Mouse (Mus musculus): ENCODE measurements around the gene Olfr420. TPM values are rescaled to one million over a fixed set of nuclear protein-coding genes. Genes with fewer than 3 reads are reported as not detected.

Gene Olfr420
- total RNA-seq (2021): not detected
- long read RNA-seq, experiment 1: 0 reads
- long read RNA-seq, experiment 2: 0 reads

DNA sequence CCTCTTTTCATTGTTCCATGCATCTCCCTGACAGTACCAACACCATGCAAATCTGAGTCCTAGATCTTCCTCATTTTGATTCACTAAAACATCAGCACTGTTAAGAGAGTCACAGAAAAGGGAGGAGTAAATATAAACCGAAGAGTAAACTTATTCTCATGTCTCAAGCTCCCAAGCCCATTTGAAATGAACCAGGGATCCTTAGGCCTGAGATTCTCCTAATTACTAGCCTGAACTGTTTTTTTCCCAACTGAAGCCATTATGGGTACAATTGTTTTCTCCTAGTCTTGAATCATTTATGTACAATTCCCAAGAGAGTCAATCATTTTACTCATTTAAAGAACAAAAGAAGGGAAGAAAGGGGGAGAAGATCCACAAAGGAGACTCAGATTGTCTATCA lies at the start of gene Olfr420:
Gene Olfr420 (plus strand): TSS at position 301 of the 400 bp plus-strand sequence.
- no peak for DNase-seq
- intact Hi-C loops (cut with DNase I): no loop called here

DNA sequence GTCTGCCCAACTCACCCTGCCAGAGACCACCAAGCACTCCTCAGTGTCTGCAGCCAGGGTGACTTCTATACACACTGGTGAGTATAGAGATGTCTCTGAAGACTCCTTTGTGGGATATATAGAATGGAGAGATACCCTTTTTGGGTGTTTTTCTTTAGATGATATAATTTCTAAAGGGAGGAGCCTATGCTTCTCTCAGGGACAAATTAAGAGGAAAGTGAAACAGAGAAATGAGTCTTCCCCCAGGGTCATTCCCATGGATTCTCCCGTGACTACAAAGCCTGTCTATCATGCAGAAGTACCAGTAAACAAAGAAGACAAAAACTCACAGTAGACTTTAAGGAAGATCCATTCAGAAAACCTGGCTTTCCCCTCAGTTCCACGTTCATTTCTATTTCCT lies 34.4 kb upstream of the Olfr420 start, which contains the start of gene Olfr231:
Gene Olfr231 (minus strand): TSS at position 101 of the 400 bp plus-strand sequence.
- DNase-seq: no peak
- intact Hi-C loops (cut with DNase I): no loop called here

DNA sequence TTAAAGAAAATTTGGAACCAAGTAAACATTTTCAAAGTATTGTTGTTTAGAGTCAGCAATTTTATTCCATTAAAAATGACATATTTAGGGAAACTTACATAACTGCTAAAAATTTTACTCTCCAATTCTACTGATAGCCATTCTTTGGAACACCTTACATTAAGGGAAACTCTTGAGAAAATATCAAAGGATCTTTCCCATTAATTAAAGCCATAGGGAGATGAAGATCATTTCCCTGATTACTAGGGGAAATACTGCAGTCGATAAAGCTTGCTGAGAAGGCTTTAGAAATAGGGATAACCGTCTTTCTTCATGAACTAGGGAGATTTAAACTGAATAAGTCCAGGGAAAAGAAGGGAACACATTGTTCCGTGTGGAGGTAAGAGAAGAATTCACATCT lies 24.2 kb upstream of the Olfr420 start, which contains the start of gene Olfr424:
Gene Olfr424 (plus strand): TSS at position 301 of the 400 bp plus-strand sequence.
- intact Hi-C loops (cut with DNase I): no loop called here
- no peak for DNase-seq

DNA sequence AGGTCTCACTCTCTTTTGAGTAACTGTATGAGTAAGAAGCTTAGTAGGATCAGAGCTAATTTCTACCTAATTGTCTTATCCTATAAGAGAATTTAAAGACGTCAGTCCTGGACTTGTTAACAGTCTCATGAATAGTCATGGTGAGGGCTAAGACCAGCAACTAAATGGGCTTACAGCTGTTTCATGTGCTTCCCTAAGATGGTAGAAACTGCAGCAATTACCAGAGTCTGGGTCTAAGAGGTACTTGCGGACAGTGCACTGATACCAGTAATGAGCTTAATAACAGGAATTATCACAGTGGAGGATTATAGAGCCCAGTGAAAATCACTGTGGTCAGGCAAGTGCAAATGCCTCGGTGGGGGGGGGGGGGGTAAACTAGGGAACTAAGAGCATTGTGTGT lies 23.4 kb upstream of the Olfr420 start:
- intact Hi-C loops (cut with DNase I): no loop called here

DNA sequence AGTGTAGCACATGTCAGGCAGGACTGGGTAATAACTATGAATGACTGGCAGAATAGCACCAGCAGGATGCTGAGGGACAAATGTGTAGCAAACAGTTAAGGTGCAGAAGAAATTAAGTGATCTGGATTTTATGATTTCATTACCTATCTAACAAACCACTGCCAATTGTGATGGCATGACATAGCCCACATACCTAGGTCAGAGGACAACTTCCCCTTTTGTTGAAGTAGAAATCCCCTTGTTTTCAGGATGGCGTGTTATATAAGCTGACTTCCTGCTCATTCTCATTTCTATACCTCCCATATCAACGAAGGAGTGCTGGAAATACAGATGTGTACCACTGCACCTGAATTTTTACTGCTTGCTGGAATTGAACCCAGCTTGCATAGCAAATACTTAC lies 14.0 kb upstream of the Olfr420 start:
- intact Hi-C loops (cut with DNase I): no loop called here
- DNase-seq: no peak

More for the DNA sequence above, 23.4 kb upstream of the Olfr420 start:
- DNase-seq: no peak

DNA sequence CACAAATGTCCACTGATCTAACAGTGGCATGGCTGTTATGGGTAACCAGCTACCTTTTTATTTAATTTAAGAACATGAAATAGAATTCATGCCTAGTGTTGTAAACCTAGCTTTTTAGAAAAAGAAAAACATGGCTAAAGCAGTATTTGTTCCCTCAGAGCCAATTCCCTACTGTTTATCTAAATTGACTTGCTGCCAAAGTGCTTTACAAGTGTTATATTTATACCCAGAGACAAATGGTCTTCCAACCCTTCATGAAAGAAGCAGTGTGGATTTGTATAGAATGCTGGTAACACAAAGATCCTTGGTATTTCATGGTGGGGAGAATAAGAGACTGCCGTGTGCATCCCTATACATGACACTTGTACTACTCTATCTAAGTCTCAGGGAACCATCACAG lies 8.7 kb upstream of the Olfr420 start:
- no peak for DNase-seq
- intact Hi-C loops (cut with DNase I): no loop called here

DNA sequence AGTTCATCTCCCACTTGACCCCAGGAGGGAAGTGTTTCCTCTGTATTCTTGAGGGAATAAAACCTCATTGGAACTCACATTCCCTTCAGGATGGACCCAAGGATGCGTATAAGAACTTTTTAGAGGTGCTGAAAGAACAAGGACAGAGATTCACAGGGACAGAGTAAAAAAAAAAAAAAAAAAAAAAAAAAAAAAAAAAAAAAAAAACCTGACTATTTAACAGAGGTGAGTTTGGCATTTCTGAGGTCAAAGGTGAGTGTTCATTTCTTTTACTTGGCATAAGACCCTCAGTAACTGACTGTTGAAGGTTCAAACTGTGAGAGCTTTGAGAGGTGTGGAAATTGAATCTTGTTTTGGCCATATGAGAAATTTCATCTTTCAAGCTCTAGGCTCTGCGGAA lies 6.1 kb upstream of the Olfr420 start:
- no peak for DNase-seq
- intact Hi-C loops (cut with DNase I): no loop called here

DNA sequence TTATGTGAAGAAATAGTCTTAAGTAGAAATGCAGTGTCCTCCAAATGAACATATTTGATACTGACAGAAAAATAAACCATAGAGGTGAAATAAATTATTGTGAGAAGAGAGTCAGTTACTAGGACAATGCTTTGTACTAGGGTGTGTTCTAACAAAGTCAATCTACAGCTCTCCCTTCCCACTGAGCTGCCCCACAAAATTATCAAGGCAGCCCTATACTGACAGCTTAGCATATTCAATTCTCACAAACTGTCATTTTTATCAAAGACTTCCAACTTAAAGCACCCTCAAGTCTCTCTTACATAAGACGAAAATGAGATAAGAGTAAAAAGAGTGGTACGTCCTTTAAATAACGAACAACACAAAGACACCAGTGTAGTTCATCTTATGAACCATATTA lies 2.2 kb downstream of the Olfr420 start:
- no peak for DNase-seq
- intact Hi-C loops (cut with DNase I): no loop called here

DNA sequence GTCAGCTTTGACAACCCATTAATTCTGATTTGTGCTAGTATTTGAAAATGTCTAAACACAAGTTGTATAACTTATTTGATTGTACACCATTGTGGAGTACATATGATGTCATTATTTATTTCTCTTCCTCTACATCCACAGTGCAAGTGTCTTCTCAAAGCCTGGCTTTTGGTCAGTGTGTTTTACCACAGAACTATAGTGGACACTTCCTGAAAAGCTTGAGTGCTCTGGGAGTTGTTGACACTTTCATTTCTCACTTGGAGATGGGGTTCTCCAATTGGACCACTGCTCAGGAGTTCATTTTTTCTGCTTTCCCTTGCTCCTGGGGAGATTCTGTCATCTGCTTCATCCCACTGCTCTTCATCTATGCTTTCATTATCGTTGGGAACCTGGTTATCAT lies 3.1 kb downstream of the Olfr420 start:
- no peak for DNase-seq
- intact Hi-C loops (cut with DNase I): no loop called here

DNA sequence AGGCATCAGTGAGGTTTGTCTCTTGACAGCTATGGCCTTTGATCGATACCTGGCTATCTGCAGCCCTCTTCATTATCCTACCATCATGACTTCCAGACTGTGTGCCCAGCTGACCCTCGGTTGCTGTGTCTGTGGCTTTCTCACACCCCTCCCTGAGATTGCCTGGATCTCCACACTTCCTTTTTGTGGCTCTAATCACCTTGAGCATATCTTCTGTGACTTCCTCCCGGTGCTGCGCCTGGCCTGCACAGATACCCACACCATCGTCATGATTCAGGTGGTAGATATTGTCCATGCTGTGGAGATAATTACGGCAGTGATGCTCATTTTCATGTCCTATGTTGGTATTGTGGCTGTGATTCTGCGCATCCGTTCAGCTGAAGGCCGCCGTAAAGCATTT lies 3.7 kb downstream of the Olfr420 start:
- DNase-seq: no peak
- intact Hi-C loops (cut with DNase I): no loop called here

DNA sequence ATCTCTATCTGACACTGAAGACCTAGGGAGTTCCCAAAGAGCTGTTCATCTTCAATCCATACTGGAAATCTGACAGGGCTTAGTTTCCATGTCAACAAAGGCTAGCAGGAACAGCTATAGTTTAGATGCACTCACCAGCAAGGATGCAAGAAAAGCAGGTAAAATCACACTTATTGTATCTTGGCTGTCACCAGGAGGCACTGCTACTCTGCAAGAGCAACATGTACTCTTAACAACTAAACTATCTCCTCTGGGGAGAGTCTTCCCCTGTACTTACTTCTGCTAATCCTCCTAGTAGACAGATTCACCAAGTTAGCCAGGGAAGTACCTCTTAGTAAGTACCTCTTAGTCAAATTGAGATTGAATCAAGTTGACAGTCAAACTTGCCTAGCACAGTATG lies 13.6 kb downstream of the Olfr420 start:
- peak in 1 of 2 experiments; percentile 4 for DNase-seq
- intact Hi-C loops (cut with DNase I): no loop called here

DNA sequence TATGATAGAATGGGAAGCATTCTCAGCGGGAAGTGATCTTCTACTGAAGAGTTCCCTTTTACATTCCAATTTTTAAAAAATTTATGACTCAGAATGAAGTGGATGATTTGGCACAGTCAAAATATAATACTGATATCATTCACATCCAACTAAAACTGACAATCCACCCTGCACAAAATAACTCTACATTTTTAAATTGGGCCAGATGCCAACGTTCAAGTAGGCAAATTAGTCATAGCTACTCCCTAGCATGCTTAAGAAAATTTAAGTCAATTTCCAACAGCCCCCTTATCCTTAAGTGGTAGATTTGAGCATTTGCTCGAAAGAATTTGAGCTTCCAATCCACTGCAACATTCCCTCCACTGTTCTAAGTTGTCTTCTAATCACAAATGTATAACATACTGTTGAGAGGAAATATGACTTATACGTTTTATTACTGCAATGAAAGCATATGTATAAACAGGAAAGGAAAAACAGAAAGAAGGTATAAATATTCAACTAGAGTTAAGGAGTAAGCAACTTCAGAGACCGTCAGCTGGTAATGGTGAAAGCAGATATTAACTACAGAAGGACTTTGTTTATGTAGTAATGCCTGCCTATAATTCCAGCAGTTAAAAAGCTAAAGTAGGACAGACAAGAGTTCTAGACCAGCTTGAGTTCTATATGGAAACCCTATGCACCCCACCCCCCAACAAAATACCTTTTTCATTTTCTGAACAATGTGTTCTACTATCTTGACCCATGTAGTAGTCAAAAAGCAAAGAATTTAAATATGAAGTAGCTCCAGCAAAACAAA lies 15.5 kb downstream of the Olfr420 start:
- no peak for DNase-seq

DNA sequence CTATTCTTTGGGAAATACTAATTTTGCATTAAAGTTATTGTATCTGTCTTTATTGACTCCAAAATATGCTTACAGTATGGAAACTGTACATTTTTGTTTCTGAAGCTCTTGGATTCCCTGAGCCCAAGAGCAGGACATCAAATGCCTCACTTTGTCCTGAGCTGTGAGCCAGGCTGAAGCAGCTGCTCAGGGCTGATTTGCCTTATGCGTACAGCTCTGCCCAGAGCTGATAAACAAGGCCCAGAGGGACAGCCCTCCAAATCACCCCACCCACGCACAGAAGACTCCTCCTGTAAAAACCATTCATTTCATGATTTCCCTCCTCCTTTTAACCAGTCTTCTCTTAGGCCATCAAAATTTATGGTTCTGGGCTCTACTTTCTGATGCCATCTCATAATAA lies 16.1 kb downstream of the Olfr420 start:
- DNase-seq: peak; percentile 19 to 26
- intact Hi-C loops (cut with DNase I): loop anchor here (10.0 kb wide), 1 partner anchor 53 kb away; no protein-coding TSS in a partner anchor

More for the DNA sequence above, 15.5 kb downstream of the Olfr420 start:
- intact Hi-C loops (cut with DNase I): loop anchor here (10.0 kb wide), 1 partner anchor 54 kb away; no protein-coding TSS in a partner anchor

DNA sequence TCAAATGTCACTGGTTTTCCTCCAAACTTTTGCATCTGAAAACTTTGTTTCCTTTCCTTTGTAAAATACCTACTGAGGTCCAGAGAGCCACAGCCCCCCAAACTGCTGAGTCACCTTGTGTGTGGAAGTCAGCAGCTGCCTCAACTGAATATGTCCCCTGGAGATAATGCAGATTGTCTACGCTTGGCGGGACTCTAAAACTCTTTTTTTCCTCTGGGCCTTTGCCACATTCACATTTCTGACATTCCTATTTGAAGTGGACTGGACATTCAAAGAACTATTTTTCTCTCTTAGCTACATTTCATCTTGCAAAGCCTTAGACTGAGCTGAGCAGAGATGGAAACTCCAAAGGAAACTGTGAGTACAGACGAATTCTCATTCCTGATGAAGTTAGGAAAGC lies 17.2 kb downstream of the Olfr420 start, which contains the start of gene Spta1:
Gene Spta1 (plus strand): TSS at position 172 of the 400 bp plus-strand sequence.
- DNase-seq: peak; percentile 4 to 48
- intact Hi-C loops (cut with DNase I): loop anchor here (10.0 kb wide), 1 partner anchor 52 kb away; no protein-coding TSS in a partner anchor

DNA sequence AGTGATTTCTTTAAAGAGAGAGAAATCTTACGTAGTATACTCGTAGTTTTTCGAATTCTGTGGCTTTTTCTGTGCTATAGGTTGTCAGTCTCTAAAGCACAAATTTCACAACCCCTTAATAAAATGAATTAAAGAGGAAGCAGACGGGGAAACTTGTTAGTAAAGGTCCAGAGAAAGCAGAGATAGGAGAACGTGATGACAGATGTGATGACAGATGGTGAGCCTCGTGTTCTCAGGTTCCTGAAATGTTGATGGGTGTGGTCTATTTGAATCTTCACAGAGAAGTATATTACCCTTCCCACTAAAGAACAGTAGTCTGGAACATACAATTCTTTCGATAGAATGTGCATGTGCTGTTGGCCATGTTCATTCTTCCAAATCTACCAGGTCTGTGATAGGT lies 49.3 kb downstream of the Olfr420 start:
- intact Hi-C loops (cut with DNase I): loop anchor here (10.0 kb wide), 1 partner anchor 750 kb away; no protein-coding TSS in a partner anchor
- no peak for DNase-seq

Other genes with a start within 250 kb of the Olfr420 start
- 1 to 10 TPM in 1 of 2 experiments, under 1 TPM in 1; 0.86 to 1.6 TPM for gene Ifi211, start 242.6 kb upstream of the Olfr420 start, total RNA-seq (2021)
- 10 to 100 TPM; 14.9 to 16.9 TPM for gene Mndal, start 213.1 kb upstream of the Olfr420 start, total RNA-seq (2021)
- 10 to 100 TPM; 12.4 to 15.4 TPM for gene Ifi203, start 213.0 kb upstream of the Olfr420 start, total RNA-seq (2021)
- not detected for gene Ifi202b, start 172.9 kb upstream of the Olfr420 start, total RNA-seq (2021)
- 1 to 10 TPM; 1.6 to 1.9 TPM for gene Ifi205, start 123.8 kb upstream of the Olfr420 start, total RNA-seq (2021)
- gene Olfr433, start 114.9 kb upstream of the Olfr420 start, total RNA-seq (2021): not detected
- gene Olfr432, start 106.4 kb upstream of the Olfr420 start, total RNA-seq (2021): not detected
- gene Olfr430, start 89.0 kb upstream of the Olfr420 start, total RNA-seq (2021): not detected
- gene Olfr429, start 71.3 kb upstream of the Olfr420 start, total RNA-seq (2021): not detected
- gene Olfr427, start 58.7 kb upstream of the Olfr420 start, total RNA-seq (2021): not detected
- not detected for gene Olfr231, start 34.5 kb upstream of the Olfr420 start, total RNA-seq (2021)
- gene Olfr424, start 24.1 kb upstream of the Olfr420 start, total RNA-seq (2021): not detected
- 10 to 100 TPM; 14.0 to 15.5 TPM for gene Spta1, start 17.1 kb downstream of the Olfr420 start, total RNA-seq (2021)
- not detected for gene Olfr419, start 96.4 kb downstream of the Olfr420 start, total RNA-seq (2021)
- gene Mptx1, start 174.9 kb downstream of the Olfr420 start, total RNA-seq (2021): not detected
- gene Olfr417, start 209.5 kb downstream of the Olfr420 start, total RNA-seq (2021): not detected
- gene Olfr248, start 235.4 kb downstream of the Olfr420 start, total RNA-seq (2021): not detected

Measured in heart, postnatal 14 days (tissue).